Mouse (Mus musculus) spleen, postnatal 14 days (tissue): ENCODE results near the gene Dmrta2.

Experiments
- DNase-seq, 2 experiments: peaks; one replicate each; pipeline ENCODE4 v3.0.0; 2021 to 2022; ENCODE audit warnings: low spot score in 2 of 2

The Dmrta2 gene

DNA sequence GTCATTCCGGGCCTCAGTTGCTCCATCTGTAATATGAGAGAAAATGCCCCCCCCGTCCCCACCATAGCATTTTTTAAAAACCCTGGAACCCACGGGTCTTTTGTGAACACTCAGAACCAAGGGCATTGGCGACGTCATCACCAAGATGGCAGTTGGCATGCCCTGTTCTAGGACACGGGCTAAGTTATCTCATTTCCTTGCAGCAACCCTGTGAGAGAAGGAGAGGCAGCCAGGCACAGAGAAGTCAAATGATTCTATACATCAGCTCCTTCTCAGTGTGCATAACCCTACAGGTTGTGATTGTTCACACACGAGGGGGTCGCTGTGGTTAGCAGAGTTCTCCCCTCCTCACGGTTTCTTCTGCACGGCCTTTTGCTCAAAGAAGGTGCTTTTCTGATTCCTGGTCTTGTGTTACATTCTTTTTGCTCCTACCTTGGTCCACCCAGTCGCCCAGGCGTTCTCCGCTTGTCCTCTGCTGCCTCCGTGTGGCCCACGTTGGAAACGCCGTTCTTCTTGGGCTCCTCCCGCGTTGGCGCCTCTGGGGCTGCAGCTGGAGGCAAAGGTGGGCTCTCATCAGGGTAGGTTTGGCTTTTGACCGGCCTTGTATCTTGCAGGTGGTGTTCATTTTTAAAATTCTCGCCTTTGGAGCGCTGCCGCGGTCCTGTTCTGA lies 44.2 kb downstream of the Dmrta2 start:
- peak; percentile 35 to 62 for DNase-seq

DNA sequence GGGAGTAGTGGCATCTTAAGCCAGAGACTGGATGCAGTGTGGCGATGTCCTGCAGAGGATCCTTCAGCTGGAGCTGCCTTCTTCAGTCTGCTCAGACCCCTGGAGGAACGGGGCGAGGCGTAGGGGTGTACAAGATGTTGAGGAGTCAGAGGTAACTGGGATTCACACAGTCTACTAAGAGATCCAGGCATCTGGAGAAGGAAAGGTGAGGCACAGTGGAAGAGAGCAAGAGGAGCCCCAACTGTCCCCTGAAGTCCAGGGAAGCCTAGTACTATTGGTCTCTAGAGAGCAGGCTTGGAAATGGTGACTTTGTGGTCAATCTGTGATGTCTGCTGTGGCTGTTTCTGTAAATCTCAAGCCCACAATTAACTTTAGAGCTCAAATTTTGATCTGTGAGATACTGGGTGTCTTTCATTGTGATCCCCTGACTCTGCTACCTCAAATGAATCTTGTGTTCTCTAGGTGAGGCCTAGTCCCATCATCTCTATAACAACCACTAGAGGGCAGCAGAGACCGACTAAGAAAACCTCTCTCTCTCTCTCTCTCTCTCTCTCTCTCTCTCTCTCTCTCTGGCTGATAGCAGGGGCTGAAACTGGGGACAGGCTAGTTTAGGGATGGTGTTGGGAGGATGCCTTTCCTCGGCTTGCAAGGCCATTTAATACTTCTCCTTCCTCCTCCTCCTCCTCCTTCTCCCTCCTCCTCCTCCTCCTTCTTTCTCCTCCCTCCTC lies 50.8 kb downstream of the Dmrta2 start:
- DNase-seq, result no peak

DNA sequence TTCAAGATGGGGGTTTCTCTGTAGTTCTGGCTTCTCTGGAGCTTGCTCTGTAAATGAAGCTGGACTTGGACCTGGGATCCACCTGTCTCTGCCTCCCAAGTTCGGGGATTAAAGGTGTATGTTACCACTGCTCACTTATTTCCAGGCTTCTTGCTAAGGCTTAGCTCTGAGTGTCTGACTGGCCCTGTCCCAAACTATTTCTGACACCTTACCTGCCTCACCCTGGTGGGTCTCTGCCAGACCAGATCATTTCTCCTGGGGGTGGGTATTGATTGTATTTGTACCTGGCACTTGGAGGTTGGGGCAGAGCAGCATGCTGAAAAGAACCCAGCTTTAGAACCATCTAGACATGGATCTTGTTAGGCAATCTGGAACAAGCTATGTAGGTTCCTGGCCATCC lies 51.6 kb downstream of the Dmrta2 start:
- no peak for DNase-seq
